Mouse (Mus musculus) thymus, postnatal 14 days (tissue): ENCODE results near the gene Rhbdl1.

Source experiments
- DNase-seq: peaks from one replicate; pipeline ENCODE4 v3.0.0; 2021

Rhbdl1 gene

GRCm38 (mm10) chr17:25838904-25839303 is 1.8 kb upstream of the Rhbdl1 start:
- DNase-seq: no peak

DNA sequence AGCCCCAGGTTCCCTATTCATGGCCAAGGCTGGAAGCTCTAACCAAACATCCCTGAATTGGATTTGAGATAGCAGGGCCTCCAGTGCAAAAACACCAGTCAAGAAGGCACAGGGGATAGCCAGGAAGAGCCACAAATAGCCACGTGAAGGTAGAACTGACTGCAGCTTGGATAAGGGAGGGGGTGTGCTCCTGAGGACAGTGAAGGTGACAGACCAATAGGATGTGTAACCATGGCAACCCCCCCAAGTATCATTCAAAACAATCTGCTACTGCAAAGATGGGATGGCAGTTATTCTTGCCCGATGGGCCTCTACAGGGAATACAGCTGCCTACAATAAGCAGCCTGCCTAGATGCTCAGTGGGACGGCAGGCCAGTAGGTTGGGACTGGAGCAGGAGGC is 438 bp upstream of the Rhbdl1 start:
- DNase-seq: no peak

GRCm38 (mm10) chr17:25836397-25837075 is 559 bp downstream of the Rhbdl1 start:
- no peak for DNase-seq

GRCm38 (mm10) chr17:25835816-25836215 is 1.3 kb downstream of the Rhbdl1 start:
- no peak for DNase-seq

DNA sequence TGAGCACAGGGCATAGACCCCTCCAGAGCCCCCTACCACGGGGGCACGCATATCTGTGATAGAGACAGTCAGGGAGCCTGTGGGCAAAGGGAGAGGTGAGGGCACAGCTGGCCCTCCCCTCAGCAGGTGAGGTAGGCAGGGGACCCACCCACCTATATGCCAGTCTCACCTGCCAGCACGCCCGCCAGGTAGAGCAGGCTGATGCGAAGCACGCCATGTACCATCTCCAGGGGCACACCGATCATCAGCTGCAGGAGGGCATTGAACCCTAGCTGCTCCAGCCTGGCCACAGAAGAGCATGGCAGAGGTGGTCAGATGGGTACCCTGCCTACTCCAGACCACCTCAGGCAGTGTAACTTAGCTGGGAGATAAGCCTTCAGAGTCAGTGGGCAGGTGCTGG is 1.8 kb downstream of the Rhbdl1 start:
- DNase-seq: no peak

DNA sequence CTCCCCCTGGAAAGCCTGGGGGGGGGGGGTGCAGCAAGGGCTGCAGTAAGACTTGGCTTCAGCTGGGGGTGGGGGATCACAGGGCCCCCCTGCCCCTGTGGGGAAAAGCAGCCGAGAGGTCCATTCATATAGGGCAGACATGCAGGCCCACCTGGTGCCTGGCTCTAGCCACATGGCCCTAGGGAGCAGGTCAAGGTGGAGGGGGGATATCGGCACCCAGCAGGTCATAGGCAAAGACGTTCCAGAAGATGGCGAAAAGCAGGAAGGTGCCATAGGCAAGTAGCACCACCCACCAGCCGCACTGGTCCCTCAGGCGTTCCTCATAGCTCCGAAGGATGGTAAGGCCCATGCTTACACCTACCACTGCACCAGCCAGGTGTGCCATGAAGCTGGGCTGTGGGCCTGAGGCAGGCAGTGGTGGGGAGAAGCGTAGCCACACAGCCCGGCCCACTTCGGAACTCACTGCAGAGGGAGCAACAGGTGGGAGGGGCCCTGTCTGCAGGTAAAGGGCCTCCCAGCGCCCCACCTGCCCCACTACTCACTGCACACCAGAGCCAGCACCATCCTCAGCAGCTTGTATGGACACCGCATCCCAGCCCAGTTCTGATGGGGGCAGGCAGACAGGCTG is 2.4 kb downstream of the Rhbdl1 start:
- DNase-seq: no peak

DNA sequence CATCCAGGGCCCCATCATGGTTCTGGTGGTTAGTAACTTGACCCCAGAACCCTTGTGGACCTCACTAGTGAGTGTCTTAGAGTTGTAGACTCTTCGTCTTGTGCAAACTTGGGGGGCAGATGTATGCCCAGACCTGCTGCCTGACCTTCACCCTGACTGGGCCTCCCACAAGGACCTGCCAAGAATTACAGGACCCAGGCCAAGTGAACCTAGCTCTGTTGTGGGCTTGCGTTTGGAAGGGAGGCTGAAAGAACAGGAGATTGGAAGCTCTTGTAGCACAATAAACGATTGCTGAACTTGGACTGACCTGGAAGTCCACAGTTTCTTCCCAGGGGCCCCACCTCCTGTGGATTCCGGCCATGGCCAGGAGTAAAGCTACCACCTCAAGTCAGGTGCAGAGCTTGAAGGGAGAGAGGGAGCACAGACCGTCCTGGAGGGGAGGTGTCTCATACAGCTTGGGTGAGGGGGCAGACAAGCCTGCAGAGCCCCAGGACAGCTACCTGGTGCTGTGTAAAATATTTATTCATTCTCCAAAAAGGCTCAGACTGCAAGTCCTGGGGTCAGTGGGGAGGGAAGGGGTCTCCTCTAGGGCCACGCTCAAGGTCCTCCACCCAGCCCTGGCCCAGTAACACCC is 3.0 kb downstream of the Rhbdl1 start:
- no peak for DNase-seq

DNA sequence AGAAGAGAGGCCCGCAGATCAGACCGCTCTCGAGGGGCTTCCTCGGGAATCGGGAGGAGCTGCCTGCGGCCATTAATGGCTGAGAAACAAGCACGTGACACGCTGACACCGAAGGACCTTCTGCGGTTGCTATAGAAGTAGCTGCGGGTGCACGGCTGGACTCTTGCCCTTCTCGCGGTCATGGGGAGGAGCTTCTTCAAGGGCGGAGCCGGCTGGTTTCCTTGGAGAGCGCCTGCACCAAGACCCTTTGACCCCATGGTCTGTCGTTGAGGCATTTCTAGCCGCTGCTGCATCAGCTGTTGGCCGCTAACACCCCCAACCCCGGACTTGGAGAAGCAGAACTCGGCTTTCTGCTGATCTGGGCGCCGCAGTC is 3.8 kb downstream of the Rhbdl1 start, which contains the start of gene Stub1:
Gene Stub1 (minus strand): TSS at position 114 of the 373 bp plus-strand sequence.
- DNase-seq: peak; percentile 69

DNA sequence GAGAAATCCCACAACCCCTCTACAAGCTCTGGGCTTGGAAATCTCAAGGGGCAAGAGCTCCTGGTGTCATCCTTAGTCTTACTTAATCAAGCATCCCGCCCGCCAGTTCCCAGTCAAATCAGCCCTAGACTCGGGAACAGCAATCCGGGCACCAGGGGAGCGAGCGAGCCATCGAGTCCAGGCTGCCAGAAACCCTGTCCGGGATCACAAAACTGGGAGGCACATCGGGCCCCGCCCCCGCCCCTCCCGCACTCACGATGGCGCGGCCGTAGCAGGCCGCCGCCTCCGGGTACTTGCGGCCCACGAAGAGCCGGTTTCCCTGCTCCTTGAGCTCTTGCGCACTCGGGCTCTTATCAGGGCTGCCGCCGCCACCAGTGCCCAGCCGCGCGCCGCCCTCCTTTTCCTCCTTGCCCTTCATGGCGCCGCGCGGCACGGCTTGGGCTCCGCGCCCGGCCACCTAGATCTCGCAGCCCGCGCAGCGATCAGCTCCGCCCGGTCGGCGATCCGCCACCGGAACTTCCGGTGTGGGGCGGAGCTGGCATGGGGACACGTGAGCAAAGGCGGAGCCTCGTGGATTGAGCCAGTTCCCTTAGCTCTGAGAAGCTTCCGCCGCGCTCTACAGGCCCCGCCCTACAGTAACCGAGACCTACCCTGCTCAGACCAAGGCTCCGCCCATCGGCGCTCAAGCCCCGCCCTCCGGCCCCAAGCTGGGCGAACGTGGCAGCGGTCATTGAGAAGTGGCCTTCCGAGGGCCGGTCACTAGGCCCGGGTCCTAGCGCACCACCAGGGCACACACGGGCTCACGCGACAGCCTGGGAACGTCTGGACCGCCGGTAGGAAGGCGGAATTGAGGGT is 4.4 kb downstream of the Rhbdl1 start:
- peak; percentile 98 for DNase-seq

- no peak for DNase-seq
Observed at GRCm38 (mm10) chr17:25831451-25832281, 5.4 kb downstream of the Rhbdl1 start.

- DNase-seq: no peak
Observed at GRCm38 (mm10) chr17:25830806-25831431, 6.2 kb downstream of the Rhbdl1 start.

DNA sequence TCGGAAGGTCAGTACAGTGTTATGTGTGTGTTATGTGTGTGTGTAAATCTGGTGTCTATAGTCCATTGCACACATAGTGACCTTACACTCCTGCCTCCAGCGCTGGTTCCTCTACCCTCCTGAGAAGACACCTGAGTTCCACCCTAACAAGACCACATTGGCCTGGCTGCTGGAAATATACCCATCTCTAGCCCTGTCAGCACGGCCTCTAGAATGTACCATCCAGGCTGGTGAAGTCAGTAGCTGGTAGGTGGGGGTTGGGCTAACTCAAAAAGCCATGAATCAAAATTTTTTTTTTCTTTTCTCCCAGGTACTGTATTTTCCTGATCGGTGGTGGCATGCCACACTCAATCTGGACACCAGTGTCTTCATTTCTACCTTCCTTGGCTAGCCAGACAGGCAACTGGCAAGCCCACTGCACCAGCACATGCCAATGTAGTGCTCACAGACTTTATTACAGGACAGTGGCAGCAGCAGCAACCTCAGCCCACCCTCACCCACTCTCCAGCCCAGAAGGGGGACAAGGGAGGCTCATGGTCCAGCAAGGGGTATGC is 6.8 kb downstream of the Rhbdl1 start:
- no peak for DNase-seq

GRCm38 (mm10) chr17:25829558-25830017 is 7.5 kb downstream of the Rhbdl1 start:
- no peak for DNase-seq

DNA sequence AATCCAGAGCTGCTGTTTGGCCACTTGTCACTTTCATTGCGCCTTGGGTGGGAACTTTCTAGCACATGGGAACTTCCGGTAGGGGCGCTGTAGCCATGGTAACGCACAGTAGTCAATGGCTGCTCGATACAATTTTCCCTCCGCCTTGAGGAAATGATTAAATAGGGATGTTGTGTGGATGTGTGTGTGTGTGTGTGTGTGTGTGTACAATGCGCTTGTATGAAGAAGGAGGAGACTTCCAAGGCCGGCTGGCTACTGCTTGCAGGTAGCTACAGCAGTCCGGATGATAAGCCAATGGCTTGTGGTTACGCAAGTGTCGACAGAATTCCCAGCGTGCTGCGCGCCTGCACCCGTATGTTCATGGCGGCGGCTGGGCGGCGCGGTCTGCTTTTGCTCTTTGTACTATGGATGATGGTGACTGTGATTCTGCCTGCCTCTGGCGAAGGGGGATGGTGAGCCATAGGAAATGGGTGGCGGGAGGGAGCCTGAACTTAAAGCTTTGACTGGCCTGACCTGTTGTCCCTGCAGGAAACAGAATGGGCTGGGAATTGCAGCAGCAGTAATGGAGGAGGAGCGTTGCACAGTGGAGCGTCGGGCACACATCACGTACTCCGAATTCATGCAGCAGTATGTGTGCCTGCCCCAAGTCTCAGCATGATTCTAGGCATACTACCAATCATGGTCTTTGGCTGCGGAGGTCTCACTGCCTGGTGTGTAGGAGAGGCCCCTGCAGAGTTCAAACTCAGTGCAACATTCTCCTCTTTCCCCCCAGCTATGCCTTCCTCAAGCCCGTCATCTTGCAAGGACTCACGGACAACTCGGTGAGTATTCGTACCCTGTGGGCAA is 8.2 kb downstream of the Rhbdl1 start, which contains the start of gene Jmjd8:
Gene Jmjd8 (plus strand): TSS at position 156 of the 846 bp plus-strand sequence.
- peak; percentile 81 for DNase-seq

DNA sequence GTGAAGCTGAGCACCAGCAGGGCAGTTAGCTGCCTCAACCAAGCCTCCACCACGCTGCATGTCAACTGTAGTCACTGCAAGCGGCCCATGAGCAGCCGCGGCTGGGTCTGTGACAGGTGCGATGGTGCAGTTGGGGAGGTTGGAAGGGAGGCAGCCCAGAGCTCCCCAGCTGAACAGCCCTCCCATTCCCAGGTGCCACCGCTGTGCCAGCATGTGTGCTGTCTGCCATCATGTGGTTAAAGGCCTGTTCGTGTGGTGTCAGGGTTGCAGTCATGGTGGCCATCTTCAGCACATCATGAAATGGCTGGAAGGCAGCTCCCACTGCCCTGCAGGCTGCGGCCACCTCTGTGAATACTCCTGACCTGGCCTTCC is 8.9 kb downstream of the Rhbdl1 start:
- peak; percentile 43 for DNase-seq

DNA sequence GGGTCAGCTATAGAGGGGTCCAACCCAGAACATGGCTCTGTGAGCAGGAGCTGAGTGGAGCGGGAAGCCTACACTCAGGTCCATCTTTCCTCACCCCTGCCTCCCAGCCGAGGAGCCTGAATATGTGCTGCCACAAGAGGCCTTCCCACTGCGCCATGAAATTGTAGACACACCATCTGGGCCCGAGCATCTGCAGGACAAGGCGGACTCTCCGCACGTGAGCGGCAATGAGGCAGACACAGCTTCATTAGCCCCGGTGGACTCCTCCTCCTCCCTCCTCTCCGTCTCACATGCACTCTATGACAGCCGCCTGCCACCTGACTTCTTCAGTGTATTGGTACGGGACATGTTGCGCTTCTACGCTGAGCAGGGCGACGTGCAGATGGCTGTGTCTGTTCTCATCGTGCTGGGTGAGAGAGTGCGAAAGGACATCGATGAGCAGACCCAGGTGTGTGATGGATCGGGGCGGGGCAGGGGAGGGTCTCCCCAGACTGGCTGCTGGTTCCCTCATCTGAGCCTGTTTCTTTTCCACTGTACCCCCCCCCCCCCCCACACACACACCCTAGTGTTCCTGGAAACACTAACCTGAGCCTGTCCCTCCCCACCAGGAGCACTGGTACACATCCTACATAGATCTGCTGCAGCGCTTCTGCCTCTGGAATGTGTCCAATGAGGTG is 9.4 kb downstream of the Rhbdl1 start:
- DNase-seq: no peak

- no peak for DNase-seq
Observed at GRCm38 (mm10) chr17:25827011-25827410, 10.1 kb downstream of the Rhbdl1 start.

DNA sequence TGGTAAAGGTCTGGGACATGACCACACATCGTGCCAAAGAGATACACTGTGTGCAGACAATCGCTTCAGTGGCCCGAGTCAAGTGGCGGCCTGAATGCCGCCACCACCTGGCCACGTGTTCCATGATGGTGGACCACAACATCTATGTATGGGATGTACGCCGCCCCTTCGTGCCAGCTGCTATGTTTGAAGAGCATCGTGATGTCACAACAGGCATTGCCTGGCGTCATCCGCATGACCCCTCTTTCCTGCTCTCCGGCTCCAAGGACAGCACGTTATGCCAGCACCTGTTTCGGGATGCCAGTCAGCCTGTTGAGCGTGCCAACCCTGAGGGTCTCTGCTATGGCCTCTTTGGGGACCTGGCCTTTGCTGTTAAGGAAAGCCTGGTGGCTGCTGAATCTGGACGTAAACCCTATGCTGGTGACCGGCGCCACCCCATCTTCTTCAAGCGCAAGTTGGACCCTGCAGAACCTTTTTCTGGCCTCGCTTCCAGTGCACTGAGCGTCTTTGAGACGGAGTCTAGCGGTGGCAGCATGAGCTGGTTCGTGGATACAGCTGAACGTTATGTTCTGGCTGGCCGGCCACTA is 11.0 kb downstream of the Rhbdl1 start:
- no peak for DNase-seq

DNA sequence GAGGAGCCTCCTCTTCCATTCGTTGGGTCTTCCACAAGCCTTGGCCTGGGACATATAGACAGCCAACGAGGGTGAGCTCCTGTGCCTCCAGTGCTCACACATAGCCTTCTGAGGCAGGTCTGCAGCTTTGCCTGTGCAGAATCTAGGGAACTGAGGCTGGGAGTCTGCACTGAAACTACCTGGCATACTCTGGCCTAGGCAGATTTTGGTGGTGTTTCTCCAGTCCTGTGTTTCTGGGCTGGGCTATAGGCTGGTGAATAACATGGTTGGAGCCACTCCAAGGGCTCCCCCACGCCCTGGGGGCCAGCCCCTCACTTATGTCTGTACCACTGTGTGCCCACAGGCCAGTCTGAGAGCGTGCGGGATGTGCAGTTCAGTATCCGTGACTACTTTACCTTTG is 11.8 kb downstream of the Rhbdl1 start:
- DNase-seq: no peak
